Mouse (Mus musculus) right cerebral cortex, postnatal 36 days (tissue): ENCODE measurements around the gene Gnaq.

Experiments used
- DNase-seq, 2 experiments: peaks; one replicate each; pipeline ENCODE4 v3.0.0; 2022; ENCODE audit warnings: low spot score in 2 of 2, mixed read lengths in 1 of 2

The Gnaq gene

DNA sequence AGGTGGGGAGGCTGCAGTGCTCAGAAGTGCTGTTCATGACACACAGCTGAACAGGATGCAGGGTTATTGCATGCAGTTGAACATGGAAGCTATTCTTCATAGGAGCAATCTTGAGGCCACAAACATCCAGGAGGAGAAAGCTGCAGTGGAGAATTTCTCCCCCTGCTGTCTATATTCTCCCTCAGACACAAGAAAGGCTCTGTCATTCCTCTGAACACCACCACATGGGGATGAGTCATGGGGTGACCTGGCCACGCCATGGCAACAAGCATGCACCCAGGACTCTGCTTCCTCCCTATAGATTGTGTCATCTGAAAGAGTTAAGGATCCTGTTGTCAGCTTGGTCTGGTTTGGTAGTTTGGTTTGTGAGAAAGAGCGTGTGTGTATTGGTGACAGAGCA lies 239.0 kb downstream of the Gnaq start:
- DNase-seq: no peak

DNA sequence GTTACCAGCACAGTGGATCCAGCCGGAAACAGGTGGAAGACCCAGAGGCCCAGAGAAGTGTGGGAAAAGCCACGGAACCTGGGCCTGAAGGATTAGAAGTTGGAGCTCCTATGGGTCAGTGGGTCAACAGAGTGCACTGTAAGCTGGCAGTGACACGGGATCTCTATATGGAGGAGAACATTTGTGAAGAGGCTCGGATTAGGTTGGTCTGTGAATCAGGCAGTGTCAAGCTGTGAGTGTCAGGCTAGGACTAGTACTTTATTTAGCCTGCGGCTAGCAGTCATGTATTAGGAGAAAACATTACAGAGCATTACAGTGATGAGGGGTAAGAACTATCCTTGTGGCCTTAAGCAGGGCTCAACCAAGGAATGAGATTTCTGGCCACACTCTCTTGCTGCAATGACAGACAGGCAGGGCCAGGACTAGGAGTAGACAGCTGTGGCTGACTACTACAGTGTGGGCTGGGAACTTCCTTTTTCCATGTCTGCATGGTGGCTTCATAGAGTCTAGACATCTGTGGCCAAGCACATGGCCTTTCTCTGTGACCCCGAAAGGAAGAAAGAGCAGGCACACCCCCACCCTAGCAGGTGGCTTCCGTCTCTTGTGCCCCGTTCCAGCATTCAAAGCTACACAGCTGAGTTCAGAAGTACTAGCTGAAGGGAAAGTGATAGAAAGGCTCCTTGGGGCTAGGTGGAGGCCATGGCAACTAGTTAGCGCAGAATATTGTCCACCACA lies 240.3 kb downstream of the Gnaq start:
- DNase-seq: no peak

DNA sequence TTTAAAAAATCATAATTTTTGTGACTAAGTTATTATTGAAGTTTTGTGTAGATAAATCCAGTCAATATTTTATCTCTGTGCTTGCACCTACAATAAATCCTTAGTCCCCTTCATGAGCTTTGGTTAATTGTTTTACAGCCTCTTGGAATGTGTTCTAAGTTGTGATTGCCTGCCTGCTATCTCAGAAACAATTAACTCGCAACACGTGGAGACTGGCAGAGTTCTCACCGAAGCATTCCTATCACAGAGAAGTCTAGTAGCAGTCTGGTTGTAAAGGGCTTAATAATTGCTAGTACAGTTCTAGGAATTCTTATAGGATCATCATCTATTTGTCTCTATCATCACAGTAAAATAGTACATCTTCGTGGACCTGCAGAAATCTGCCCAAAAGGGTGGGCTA lies 243.2 kb downstream of the Gnaq start:
- DNase-seq: no peak

DNA sequence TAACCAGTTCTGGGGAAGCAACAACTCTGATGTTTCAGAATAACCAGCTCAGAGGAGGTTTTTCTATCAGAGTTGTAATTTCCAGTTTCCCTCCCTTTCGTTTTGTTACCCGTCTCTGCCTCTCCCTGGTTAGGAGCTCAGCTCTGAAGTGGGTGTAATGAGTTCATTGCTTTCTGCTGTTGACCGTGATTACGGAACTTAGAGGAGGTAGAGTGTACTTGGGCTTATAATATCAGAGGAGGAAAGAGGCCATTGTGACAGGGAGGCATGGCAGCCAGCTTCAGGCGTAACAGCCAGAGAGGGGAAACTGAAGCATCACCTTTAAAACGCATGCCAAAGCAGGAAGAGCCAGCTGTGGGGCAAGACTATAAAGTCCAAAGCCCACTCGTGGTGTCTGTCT lies 245.9 kb downstream of the Gnaq start:
- DNase-seq: no peak

DNA sequence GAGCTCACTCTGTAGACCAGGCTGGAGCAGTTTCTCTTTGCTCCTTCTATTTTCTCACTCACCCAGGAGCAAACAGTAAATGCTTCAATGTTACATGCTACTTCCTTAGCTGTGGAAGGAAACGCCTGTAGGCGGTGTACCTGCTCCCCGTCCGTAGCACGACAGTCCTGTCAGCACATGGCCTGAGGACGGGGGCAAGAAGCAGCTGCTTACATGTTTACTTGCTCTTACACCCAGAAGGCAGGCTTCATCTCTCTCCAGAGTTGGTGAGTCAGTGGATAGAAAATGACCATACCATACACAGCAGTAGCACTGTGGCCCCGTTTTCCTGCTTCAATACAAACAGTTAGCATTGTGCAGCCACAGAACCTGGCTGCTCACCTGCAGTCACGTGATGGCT lies 247.1 kb downstream of the Gnaq start:
- DNase-seq: no peak

DNA sequence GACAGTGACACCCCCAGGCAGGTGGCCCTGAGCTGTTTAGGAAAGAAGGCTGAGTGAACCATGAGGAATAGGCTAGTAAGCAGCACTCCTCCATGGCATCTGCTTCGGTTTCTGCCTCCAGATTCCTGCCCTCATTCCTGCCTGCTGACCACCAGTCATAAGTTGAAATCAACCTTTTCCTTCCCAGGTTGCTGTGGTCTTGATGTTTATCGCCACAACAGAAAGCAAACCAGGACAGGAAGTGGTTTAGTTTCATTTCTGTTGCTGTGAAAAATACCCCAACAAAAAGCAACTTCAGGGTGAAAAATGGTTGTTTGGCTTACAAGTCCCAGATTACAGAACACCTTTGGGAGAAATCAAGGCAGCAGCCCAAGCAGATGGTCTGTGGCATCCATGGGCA lies 249.8 kb downstream of the Gnaq start:
- no peak for DNase-seq

DNA sequence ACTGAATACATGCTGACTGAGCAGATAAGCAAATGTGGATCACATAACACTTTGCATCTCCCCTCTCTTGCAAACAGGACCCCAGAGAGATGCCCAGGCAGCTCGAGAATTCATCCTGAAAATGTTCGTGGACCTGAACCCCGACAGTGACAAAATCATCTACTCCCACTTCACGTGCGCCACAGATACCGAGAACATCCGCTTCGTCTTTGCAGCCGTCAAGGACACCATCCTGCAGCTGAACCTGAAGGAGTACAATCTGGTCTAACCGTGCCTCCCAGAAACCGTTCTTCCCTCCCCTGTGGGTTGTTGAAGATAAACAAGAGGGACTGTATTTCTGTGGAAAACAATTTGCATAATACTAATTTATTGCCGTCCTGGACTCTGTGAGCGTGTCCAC lies 250.5 kb downstream of the Gnaq start:
- no peak for DNase-seq

DNA sequence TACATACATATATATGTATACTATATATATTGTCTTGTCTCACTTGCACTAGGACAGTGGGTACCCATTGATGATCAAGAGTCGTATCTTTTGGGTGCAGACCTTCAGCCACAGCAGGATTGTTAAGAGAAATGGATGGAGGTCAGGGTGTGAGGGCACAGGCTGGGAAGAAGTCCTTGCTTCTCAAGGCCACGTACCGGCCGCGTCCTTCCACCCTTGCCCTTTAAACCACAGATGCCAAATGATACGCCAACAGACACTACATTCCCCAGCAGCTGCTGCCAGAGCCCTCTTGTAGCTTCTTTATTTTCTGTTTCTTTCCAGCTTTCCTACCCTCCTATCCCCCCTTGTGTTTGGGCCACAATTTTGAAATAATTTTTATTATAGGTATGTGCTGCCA lies 251.5 kb downstream of the Gnaq start:
- DNase-seq: no peak

DNA sequence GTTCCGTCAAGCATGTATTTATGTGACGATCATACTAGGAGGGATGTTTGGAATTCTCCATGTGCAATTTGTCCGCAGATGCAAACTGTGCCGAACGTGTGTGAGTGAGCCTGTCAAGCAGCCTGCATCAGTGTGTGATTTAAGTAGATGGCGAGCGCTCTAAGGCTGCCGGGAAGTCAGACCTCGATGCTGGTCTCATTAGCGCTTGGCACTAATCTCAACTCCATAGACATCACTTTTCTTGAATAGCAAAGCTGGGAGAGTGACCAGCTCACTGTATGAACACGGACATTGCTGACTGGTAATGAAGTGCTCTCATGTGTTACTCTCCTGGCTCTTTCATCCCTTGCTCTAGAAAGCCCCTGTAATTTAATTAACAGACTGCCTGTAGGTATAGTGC lies 252.3 kb downstream of the Gnaq start:
- DNase-seq: no peak

DNA sequence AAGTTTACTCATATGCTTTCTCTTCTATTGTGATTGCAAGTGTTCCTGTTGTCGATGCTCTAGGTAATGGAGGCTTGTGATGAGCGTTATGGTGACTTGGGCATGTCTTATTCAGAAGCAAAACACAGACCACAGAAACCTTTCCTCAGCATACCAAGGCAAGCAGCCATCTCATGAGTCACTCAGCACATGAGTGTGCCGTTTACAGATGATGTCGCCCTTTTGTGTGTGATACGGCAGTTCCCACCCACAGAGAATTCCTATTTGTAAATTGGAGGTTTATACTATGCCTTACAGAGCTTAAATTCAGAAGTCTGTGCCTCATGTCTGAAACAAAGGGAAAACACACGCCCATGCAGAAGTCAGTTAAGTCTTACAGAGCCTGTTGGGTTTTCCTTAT lies 253.9 kb downstream of the Gnaq start:
- peak; percentile 26 to 52 for DNase-seq

DNA sequence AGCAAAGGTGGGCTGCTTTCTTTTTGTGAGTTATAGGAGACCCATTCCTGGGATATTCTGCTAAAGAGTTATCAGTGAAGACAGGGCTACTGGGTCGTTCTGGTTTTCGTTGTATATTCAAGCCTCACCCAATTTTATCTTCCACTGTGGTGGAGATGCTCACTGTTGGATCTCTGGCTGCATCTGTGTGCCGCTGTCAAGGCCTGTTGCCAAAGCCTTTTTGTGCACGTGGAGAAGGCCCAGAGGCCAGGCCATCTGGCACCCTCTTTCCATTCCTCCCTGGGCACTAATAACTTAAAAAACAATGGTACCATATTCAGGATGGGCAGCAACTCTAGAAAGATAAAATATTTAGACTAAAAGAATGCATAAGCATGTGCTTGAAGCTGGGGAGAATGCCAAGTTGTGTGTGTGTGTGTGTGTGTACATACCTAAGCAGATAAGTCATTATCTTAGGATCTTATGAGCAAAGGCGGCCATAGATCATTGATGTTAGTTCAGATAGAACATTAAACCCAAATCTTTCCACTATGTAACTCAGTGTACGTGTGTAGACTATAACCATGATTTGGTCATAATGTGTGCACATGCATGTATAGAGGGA lies 257.7 kb downstream of the Gnaq start:
- DNase-seq: no peak

DNA sequence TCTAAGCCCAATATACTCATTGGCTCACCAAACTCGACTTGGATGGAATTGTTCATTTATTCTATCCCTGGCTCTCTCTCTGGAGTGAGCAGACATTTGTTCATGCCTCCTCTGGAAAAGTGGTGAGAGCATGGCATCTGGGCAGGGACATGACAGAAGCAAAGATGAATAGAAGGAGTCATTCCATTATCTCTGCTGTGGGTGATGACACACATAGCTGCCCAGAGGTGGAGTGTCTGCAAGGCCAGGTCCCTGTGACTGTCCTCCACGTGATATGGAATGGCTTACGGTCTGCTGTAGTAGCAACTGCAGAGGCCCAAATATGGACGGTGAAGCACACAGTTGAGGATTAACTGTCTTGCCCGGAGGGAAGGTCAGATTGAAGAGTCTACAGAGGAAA lies 261.8 kb downstream of the Gnaq start:
- no peak for DNase-seq

DNA sequence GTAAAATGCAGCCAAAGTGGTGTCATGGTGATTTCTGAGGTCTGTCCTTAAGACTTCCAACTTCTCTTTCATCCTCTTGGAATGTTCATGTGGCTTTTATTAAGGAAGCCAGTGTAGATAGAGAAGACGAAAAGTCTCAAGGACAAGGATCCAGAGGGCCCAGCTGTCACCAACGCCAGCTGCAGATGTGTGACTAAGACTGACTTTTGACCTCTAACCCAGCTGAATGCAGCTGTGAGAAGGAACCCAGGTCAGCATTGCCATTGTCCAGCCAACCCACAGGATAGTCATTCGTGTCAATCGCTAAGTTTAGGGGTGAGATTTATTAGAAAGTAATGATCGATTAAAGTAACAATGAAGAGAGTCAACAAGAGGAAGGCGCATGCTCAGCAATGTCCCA lies 270.5 kb downstream of the Gnaq start:
- no peak for DNase-seq

DNA sequence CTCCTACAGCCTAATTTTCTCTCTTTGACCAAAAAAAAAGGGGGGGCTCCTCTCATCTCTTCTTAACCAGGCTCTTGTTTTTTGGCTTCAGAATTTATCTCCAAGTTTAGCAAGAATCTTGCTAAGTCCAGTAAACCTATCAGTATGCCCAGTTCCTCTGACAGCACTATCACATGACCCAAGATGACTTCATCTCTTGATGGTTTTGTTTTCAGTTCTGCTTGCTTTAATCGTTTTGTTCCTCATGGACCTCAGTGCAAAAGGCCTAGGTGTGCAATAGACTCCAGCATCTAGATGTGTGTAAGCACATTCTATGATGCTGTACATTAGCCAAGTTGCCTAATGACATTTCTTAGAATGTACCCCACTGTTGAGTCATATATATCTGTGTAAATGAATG lies 275.1 kb downstream of the Gnaq start:
- DNase-seq: no peak

DNA sequence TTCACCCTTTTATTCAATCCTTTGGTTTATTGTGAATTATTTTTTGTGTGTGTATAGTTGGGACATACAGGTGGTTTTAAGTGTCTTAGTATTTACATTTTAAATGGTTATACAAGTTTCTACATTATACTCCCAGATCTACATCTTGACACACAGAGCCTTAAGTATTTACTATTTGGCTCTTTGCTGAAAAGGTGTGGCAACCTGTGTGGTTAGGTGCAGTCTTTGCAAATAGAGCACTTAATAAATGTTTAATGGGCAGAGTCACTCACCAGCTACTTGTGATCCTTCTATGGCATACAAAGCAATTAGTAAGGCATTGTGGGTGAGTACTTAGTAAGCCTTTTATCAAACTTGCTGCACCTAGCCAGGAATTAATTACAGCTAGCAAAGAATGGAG lies 278.7 kb downstream of the Gnaq start:
- no peak for DNase-seq

DNA sequence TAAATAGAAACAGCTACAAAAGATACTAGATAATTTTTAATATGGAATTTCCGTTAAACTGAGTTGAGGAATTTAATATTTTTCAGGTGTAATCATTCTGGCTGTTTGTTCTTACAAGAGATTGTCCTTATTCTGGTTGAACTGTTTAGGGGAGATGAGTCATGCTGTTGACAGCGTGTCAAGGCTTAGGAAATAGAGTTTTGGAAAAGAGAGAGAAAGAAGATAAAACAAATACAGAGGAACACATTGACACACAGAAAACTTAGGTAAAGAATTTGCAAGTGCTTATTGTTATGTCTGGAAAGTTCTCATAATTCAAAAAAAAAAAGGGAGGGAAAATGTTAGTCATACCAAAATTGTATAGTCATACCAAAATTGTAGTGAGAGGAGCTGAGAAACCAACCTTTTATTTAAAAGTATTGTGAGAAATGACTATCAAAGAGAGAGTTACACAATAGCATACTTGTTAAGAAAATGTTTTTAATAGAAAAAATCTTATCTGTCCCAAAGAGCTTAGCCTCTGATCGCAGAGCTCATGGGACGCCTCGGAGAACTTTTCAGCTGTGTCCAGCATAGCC lies 285.5 kb downstream of the Gnaq start:
- DNase-seq: no peak

DNA sequence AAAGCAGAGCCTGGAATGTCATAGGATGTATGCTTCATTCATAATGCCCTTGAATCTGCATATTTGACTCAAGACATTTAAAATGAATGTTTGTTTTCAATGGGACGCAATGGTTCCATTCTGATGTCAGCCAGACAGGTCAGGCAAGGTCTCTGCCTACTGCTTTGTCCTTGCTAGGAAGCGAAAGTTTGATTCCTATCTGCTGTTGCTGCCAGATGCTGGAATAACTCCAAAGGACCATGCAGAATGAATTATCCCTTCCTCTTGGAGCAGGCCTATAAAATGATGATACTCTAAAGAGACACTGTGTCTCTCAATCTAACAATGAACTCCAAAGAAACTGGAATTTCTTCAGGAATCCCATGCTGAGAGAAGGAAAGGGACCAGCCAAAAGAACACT lies 293.0 kb downstream of the Gnaq start:
- DNase-seq: no peak

DNA sequence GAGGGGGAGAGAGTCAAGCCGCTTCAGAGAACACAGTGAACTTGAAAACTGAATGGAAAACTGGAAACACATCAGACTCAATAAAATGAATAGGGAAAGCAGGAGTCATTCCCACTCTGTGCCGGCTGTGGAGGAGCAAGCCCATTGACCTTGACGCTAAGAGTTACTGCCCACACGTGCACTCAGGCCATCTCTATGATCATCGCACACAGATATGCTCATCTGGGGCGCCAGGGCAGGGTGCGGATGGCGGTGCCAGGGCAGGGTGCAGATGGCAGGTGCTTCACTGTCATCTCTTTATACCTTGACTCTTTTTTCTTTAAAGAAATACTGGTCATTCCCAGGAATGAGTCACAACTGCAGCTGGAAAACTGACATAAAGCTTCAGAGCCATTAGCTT lies 298.7 kb downstream of the Gnaq start:
- DNase-seq: no peak

DNA sequence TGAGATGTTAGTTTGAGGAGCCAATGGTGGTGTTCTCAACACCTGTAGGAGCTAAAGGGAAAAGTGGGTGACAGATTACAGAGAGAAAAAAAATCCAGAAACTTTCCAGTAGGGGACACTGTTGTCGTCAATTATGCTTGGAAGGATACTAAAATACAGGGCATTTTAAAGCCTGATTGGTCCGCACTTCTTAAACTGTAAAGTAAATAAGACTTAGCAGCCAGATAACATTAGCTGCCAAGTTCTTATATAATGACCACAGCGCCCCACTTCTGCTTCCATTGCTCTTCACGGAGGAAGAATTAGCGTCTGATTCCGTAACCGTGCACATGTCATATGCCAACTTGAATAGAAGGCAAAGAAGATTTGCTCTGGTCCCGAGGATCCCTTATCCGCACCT lies 302.2 kb downstream of the Gnaq start:
- DNase-seq: no peak

DNA sequence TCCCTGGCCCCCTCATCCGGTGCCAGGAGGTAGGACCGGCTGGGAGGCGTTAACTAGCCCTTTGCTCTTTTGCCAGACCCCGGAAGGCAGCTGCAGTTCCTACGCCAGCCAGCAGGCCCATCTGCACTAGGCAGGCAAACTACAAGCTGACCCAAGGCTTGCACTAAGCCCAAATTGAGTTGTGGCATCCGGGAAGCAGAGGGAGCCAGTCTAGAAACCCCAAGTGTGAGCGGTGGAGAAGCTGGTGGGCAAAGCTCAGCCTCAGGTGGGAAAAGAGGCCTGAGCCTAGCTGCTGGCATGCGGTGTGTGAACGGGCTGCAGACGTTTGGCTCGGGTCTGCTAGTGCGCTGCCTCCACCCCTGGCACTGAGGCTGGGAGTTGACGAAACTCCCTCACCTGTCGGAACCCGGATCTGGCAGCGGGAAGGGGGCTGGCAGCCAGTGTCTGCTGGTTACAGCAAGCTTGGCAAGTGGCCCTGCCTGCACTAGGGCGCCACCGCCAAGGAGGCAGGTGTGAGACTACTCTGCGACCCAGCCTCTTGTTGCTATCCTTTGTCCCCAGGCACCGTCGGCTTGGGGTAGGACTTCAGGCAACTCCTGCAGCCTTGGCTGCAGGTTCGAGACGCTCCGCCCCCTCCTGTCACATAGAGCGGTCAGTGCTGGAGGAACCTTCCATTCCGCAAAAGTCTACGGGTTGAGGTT lies 303.1 kb downstream of the Gnaq start, which contains the start of gene Gna14:
Gene Gna14, plus strand, starts transcription at position 232 of the 701 bp plus-strand sequence.
- no peak for DNase-seq

DNA sequence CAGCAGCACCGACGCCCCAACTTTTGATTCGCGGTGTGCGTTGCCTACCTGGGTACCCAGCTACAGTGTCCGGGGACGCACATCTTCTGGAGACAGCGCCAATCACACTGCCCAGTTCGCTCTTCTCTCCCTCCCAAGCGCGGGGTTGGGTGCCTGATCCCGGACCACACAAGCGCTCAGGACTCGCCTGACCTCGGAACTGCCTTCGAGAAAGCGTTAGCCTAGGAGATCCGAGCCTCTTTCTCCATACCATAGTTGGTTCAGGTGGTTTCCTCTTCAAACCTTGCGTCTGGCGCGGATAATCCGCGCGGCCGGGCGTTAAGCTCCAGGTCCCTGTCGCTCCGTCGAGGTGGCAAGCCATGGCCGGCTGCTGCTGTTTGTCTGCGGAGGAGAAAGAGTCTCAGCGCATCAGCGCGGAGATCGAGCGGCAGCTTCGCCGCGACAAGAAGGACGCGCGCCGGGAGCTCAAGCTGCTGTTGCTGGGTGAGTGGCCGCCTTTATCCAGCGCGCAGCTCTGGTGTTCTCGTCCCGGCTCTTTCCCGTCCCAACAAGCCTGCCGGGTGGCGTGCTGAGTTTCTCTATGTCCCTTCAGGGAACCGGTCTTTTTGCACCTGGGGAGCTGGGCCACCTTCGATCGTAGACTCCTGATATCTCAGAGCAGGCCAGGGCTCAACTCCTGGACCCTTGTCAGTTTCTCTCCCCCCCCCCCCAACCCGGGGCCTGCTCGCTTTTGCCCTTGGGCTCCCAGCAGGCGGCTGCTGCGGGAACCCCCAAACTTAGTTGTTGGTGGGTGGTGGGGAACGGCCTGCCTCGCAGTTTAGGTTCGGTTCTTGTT lies 303.9 kb downstream of the Gnaq start:
- DNase-seq: no peak
